Mouse (Mus musculus) liver, postnatal 0 days (tissue): ENCODE measurements around the gene Ccdc28a.

Experiments used
- CTCF ChIP-seq: sonication (generic); IDR thresholded peaks from 2 replicates; pipeline ENCODE4 v1.5.1; 2016; ENCODE audit warnings: antibody characterized with exemption, low read depth
- EP300 ChIP-seq: IDR thresholded peaks from 2 replicates; pipeline ENCODE4 v1.6.1; 2016; ENCODE audit warnings: antibody characterized with exemption, low read depth, mild to moderate bottlenecking

GRCm38 (mm10) chr10:18213373-18213772 is 21.4 kb downstream of the Ccdc28a start:
- TF ChIP-seq CTCF: no peak
- no peak for TF ChIP-seq EP300
